Mouse (Mus musculus) kidney, adult 2 months (tissue): ENCODE data around the gene Dner. TPM values are rescaled to one million over a fixed set of nuclear protein-coding genes. Genes with fewer than 3 reads are reported as not detected.

Experiments
- DNase-seq: peaks from one replicate; pipeline ENCODE4 v3.0.0; 2021
- H3K27ac ChIP-seq: fragments of 200-500 bp; 2 replicates; pipeline ENCODE4 v1.5.1; 2012; ENCODE audit warnings: low read depth, low read length, control low read depth, inconsistent platforms; ENCODE audit not compliant: insufficient read depth
- H3K27me3 ChIP-seq: fragments of 200-500 bp; replicated peaks from 2 replicates; pipeline ENCODE4 v1.6.1; 2012; ENCODE audit warnings: mild to moderate bottlenecking, moderate library complexity, low read length, inconsistent platforms; ENCODE audit not compliant: control insufficient read depth, insufficient read depth
- H3K36me3 ChIP-seq: fragments of 200-500 bp; 2 replicates; pipeline ENCODE4 v1.6.1; 2012; ENCODE audit warnings: mild to moderate bottlenecking, moderate library complexity, low read length, inconsistent platforms; ENCODE audit not compliant: control insufficient read depth, insufficient read depth
- H3K4me1 ChIP-seq: fragments of 200-500 bp; 2 replicates; pipeline ENCODE4 v1.6.1; 2011; ENCODE audit warnings: low read length; ENCODE audit not compliant: control insufficient read depth, insufficient read depth
- H3K4me3 ChIP-seq: fragments of 200-500 bp; 2 replicates; pipeline ENCODE4 v1.5.1; 2011; ENCODE audit warnings: mild to moderate bottlenecking, low read depth, low read length, control low read depth; ENCODE audit not compliant: insufficient read depth
- CTCF ChIP-seq: fragments of 200-500 bp; conservative IDR thresholded peaks from 2 replicates; pipeline ENCODE4 v1.5.1; 2011; ENCODE audit warnings: low read depth, mild to moderate bottlenecking, control low read depth, low read length, moderate library complexity, mixed read lengths; ENCODE audit not compliant: insufficient read depth, insufficient read length
- POLR2A ChIP-seq: fragments of 200-500 bp; IDR thresholded peaks from one replicate; pipeline ENCODE4 v1.6.1; 2011; ENCODE audit warnings: low read depth, low read length, control low read depth
- WGBS: fragments of 180-500 bp; shearing (Covaris S2); methylation state at CpG from one replicate; pipeline ENCODE4 v1.1.7; 2018; 5-methylcytosine and 5-hydroxymethylcytosine counted together
- polyA plus RNA-seq: library from polyadenylated mRNA; depleted of rRNA; stranded (reverse); fragments of >200 nt; gene quantifications from 2 replicates; pipeline ENCODE4 v1.2.3, GENCODE M21; 2012

Dner gene
- polyA plus RNA-seq, 1 experiment, result 0.66 TPM

DNA sequence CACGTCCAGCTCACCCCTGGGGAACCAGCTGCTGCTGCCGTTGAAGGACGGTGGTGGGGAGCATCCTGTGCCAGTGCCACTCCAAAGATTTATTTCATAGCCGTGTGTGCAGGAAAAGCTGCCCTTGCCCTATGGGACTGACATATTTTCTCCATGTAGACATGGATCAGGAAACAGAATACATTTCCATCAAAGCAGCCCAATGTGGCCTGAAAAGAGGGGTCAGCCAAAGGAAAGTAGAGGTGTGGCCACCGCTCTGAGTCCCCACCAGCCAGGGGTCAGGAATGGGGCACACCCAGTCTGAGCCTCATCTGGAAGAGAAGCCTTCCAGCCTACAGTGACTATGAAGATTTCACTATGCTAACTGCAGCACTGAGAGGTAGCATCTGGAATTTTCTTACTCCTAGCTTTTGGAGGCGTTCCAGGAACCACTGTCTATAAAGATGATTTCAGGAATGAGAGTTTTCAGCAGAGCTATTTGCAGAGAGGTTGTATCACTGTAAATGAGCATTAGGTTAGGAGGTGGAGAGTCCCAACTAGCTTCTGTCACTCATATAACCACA, 189.0 kb downstream of the Dner start:
- Histone ChIP-seq H3K27ac (no peak overlapping the region), H3K27me3 (no peaks in the 10 kb centered on the region), H3K4me3 (no peak overlapping the region), H3K36me3 (no peaks in the 10 kb centered on the region), H3K4me1 (no peaks in the 10 kb centered on the region)
- 25% methylated on average over 6 of the region's 6 CpGs for WGBS
- TF ChIP-seq CTCF (no peak), POLR2A (no peak)
- DNase-seq, result peak; percentile 36

DNA sequence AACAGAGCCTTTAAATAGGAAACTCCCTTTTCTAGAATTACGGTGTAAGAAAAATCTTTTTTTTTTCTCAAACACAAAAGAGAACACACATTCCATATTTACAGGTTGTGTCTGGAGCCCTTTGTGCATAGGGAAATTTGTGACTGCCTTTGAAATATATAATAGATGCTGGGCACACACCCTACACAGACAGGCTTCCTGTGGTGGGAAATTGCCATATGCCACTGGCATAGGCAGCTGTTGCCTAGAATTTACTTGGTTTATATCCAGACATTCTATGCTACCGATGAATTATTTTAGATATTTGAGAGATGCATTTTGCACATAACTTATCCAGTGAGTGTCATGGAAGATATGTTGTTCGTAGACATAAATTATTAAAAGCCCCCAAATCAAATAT, 195.3 kb downstream of the Dner start:
- Histone ChIP-seq H3K4me1 (no peaks in the 10 kb centered on the region), H3K36me3 (no peaks in the 10 kb centered on the region), H3K27ac (no peak overlapping the region), H3K27me3 (no peaks in the 10 kb centered on the region), H3K4me3 (no peak overlapping the region)
- DNase-seq, result no peak
- TF ChIP-seq CTCF (no peak), POLR2A (no peak)
- WGBS, result 88% methylated on average over 3 of the region's 3 CpGs

DNA sequence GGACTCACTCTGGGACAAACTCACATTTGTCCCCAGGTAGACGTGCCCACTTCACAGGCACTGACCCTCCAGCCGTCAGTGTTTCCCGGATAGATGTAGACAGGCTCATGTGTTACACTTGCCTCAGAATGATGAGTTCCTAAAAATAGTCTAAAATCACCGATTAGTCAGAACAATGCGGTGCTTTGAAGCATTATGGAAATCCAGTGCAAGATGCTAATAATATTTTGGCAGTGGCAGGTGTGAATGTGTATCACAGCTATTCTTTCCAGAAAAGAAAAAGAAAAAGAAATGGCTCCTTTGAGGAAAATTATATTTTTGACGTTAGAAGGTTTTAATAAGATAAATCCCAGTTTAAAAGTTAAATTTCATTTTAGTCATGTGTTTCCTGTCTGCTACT, 204.3 kb downstream of the Dner start:
- Histone ChIP-seq H3K36me3 (no peaks in the 10 kb centered on the region), H3K4me3 (no peak overlapping the region), H3K27ac (no peak overlapping the region), H3K27me3 (no peaks in the 10 kb centered on the region), H3K4me1 (no peaks in the 10 kb centered on the region)
- WGBS, result 70% methylated on average over 6 of the region's 6 CpGs
- TF ChIP-seq POLR2A (no peak), CTCF (no peak)
- DNase-seq, result no peak

DNA sequence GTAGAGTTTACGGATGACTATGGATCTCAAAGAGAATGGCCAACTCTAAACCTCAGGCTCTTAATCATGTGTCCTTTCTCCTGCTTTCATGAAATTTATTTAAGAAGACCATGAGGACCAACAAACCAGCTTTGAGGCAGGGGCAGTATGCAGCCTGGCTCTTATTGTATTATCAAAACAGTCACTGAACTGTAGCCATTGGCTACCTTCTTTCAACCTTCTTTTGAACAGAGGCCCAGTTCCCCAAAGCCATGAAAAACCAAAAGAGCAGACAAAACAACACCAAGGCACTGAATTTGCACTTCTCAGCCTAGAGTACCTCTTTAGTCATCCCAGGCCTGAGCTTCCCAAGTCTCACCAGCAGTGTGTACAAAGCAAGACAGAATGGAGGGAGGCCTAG, 207.5 kb downstream of the Dner start:
- 100% methylated on average over 1 of the region's 1 CpGs for WGBS

DNA sequence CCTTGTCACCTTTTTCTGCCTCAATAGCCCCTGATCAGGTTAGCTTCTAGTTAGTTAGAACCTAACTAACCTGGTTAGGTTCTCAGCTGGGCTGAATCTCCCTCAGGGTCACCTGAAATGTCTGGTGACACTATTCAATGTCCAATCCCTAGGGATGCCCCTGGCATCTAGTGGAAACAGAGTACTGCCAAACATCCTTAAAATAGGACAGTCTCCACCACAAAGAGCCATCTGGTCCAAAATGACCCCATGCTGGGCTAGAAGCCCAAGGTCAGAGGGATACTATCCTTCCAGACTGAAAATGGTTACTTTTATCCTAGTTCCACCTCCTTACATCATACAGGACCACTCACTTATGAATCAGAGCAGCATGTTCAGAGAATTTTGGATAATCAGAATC, 211.0 kb downstream of the Dner start:
- no peaks in the 10 kb centered on the region for H3K27me3 ChIP-seq
- H3K36me3 ChIP-seq, result no peaks in the 10 kb centered on the region
- TF ChIP-seq CTCF, result no peak
- TF ChIP-seq POLR2A, result no peak
- no peaks in the 10 kb centered on the region for H3K4me1 ChIP-seq
- H3K4me3 ChIP-seq, result no peak overlapping the region
- no peak overlapping the region for H3K27ac ChIP-seq
- DNase-seq, result no peak

More for the DNA sequence above, 207.5 kb downstream of the Dner start:
- H3K27me3 ChIP-seq, result no peaks in the 10 kb centered on the region
- no peak overlapping the region for H3K27ac ChIP-seq
- TF ChIP-seq CTCF (no peak), POLR2A (no peak)
- no peaks in the 10 kb centered on the region for H3K36me3 ChIP-seq
- no peak for DNase-seq
- H3K4me1 ChIP-seq, result no peaks in the 10 kb centered on the region
- no peak overlapping the region for H3K4me3 ChIP-seq

DNA sequence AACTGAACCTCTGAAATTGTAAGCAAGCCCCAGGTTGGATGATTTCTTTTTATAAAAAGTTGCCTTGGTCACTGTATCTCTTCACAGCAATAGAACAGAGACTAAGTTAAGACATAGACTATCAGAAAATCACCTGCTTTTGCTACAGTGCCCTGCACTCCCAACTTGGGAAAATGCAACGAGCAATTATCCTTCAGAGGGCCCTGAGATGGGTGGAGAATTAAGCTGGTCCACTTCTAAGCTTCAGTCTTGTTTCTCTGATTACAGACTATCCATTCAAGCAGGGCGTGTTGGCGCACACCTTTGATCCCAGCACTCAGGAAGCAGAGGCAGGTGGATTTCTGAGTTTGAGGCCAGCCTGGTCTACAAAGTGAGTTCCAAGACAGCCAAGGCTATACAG, 211.4 kb downstream of the Dner start:
- Histone ChIP-seq H3K27me3 (no peaks in the 10 kb centered on the region), H3K27ac (no peak overlapping the region), H3K36me3 (no peaks in the 10 kb centered on the region), H3K4me3 (no peak overlapping the region), H3K4me1 (no peaks in the 10 kb centered on the region)
- 85% methylated on average over 3 of the region's 3 CpGs for WGBS
- TF ChIP-seq POLR2A (no peak), CTCF (no peak)
- DNase-seq, result no peak

DNA sequence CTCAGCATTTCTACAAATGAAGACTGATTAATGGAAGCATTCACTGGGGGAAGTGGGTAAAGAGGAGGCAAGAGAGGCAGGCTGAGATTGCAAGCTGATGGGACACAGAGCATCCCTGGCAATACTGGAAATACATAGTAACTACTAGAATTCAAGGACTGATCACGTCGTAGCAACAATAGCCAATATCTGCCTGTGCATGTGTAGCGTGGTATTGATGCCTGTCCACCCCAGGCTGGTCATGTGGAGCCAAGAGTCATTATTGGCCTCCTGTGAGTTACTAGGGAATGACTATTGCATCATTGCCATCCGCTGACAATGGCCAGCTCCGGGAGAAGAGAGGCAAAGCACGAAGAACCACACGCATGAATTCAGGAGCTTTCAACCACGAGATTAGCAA, 216.0 kb downstream of the Dner start:
- no peak for DNase-seq
- Histone ChIP-seq H3K36me3 (no peaks in the 10 kb centered on the region), H3K4me1 (no peaks in the 10 kb centered on the region), H3K27me3 (no peaks in the 10 kb centered on the region), H3K4me3 (no peak overlapping the region), H3K27ac (no peak overlapping the region)
- TF ChIP-seq POLR2A, result no peak
- TF ChIP-seq CTCF, result no peak
- WGBS, result 88% methylated on average over 8 of the region's 8 CpGs
